Mouse (Mus musculus): ENCODE results near the gene Vmn1r113. TPM values are rescaled to one million over a fixed set of nuclear protein-coding genes. Genes with fewer than 3 reads are reported as not detected.

Vmn1r113 gene
- not detected for polyA plus RNA-seq (2017; shearing (Covaris generic))

DNA sequence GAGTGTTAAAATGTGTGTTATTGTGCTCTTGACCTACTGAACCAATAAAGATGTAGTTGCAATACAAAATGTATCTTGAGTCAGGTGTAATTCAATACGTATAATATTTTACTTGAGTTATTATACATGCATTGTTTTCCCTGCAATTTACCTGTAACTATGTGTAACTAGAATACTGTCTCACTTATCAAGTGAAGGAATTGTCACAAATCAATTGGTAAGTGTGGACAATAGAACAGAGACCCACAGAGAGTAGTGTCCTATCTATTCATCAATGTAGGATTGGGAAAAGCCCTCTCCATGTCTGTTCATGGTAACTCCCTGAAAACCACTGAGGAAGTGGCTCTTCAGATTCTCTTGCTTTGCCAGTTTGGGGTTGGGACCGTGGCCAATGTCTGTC lies at the start of gene Vmn1r113:
Gene Vmn1r113 (plus strand): TSS at position 301 of the 400 bp plus-strand sequence.

GRCm38 (mm10) chr7:20770885-20771284 lies 16.2 kb upstream of the Vmn1r113 start, which contains the start of gene Vmn1r112:
Vmn1r112 (plus strand) TSS chr7:20771185.

GRCm38 (mm10) chr7:20812086-20812485 lies 25.0 kb downstream of the Vmn1r113 start, which contains the start of gene Vmn1r114:
Vmn1r114 (minus strand) TSS chr7:20812186.

Other genes starting within 250 kb of the Vmn1r113 start
- gene Gm5726, start 241.5 kb upstream of the Vmn1r113 start, polyA plus RNA-seq (2017; shearing (Covaris generic)), result not detected
- not detected for gene Gm4141, start 211.0 kb upstream of the Vmn1r113 start, polyA plus RNA-seq (2017; shearing (Covaris generic))
- not detected for gene Gm4513, start 188.3 kb upstream of the Vmn1r113 start, polyA plus RNA-seq (2017; shearing (Covaris generic))
- not detected for gene Vmn1r107, start 118.4 kb upstream of the Vmn1r113 start, polyA plus RNA-seq (2017; shearing (Covaris generic))
- not detected for gene Vmn1r111, start 84.1 kb upstream of the Vmn1r113 start, polyA plus RNA-seq (2017; shearing (Covaris generic))
- gene Gm10668, start 56.7 kb upstream of the Vmn1r113 start, polyA plus RNA-seq (2017; shearing (Covaris generic)), result not detected
- gene Vmn1r112, start 16.1 kb upstream of the Vmn1r113 start, polyA plus RNA-seq (2017; shearing (Covaris generic)), result not detected
- not detected for gene Vmn1r114, start 24.9 kb downstream of the Vmn1r113 start, polyA plus RNA-seq (2017; shearing (Covaris generic))
- gene Vmn1r115, start 57.7 kb downstream of the Vmn1r113 start, polyA plus RNA-seq (2017; shearing (Covaris generic)), result not detected
- not detected for gene Vmn1r116, start 85.0 kb downstream of the Vmn1r113 start, polyA plus RNA-seq (2017; shearing (Covaris generic))
- not detected for gene Vmn1r117, start 96.8 kb downstream of the Vmn1r113 start, polyA plus RNA-seq (2017; shearing (Covaris generic))
- not detected for gene Vmn1r118, start 125.1 kb downstream of the Vmn1r113 start, polyA plus RNA-seq (2017; shearing (Covaris generic))
- gene Vmn1r119, start 225.2 kb downstream of the Vmn1r113 start, polyA plus RNA-seq (2017; shearing (Covaris generic)), result not detected